Mouse (Mus musculus) hindbrain, embryonic 12.5 days (tissue): ENCODE results near the gene Bco2. TPM values are rescaled to one million over a fixed set of nuclear protein-coding genes. Genes with fewer than 3 reads are reported as not detected.

Experiments
- ATAC-seq: fragments of 200-750 bp; cut with Nextera tagmentation; 2 replicates; pipeline ENCODE4 v1.8.0; 2017; ENCODE audit warnings: moderate TSS enrichment; ENCODE audit not compliant: low FRiP score
- H3K27ac ChIP-seq: fragments of 300-500 bp; sonication (generic); 2 replicates; pipeline ENCODE4 v1.5.1; 2016; ENCODE audit warnings: mild to moderate bottlenecking
- H3K27me3 ChIP-seq: fragments of 300-500 bp; sonication (generic); 2 replicates; pipeline ENCODE4 v1.6.1; 2016; ENCODE audit warnings: mild to moderate bottlenecking
- H3K36me3 ChIP-seq: fragments of 300-500 bp; sonication (generic); 2 replicates; pipeline ENCODE4 v1.6.1; 2016; ENCODE audit warnings: mild to moderate bottlenecking
- H3K4me1 ChIP-seq: fragments of 300-500 bp; sonication (generic); 2 replicates; pipeline ENCODE4 v1.6.1; 2016
- H3K4me2 ChIP-seq: fragments of 300-500 bp; sonication (generic); replicated peaks from 2 replicates; pipeline ENCODE4 v1.6.1; 2016; ENCODE audit warnings: mild to moderate bottlenecking
- H3K4me3 ChIP-seq: fragments of 300-500 bp; sonication (generic); 2 replicates; pipeline ENCODE4 v1.5.1; 2016; ENCODE audit warnings: mild to moderate bottlenecking
- H3K9ac ChIP-seq: fragments of 300-500 bp; sonication (generic); 2 replicates; pipeline ENCODE4 v1.6.1; 2016; ENCODE audit warnings: mild to moderate bottlenecking, moderate library complexity
- H3K9me3 ChIP-seq: fragments of 300-500 bp; sonication (generic); replicated peaks from 2 replicates; pipeline ENCODE4 v1.6.1; 2016; ENCODE audit warnings: mild to moderate bottlenecking
- WGBS: fragments of 180-500 bp; shearing (Covaris S2); methylation state at CpG from one replicate; pipeline ENCODE4 v1.1.7; 2016; 5-methylcytosine and 5-hydroxymethylcytosine counted together
- polyA plus RNA-seq: library from polyadenylated mRNA; unstranded; fragments of >200 nt; fragmentation: Nextera tagmentation; extraction: Ambion mirVana; gene quantifications from 2 replicates; pipeline ENCODE4 v1.2.1, GENCODE M21; 2016

The Bco2 gene
- polyA plus RNA-seq, 1 experiment from 2014 or later: 0.28 TPM

DNA sequence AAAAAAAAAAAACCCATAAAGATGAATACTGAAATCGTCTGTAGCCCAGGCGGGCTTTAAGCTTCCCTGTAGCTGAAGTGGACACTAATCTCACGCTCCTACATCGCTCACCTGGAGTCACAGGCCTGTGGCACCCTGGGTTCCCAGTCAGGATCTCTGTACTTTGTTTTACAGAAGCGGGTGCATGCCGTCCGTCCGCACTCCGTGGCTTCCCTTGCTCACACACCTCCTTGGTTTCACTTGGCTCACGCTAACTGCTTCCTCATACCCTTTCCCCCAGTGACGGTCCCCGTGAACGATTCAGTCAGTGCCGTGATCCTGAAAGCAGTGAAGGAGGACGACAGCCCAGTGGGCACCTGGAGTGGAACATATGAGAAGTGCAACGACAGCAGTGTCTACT is 56.2 kb downstream of the Bco2 start:
- WGBS: 87% methylated on average over 16 of the region's 16 CpGs
- Histone ChIP-seq H3K36me3 (no peaks in the 10 kb centered on the region), H3K9ac (no peak overlapping the region), H3K4me3 (no peak overlapping the region), H3K27ac (no peak overlapping the region), H3K27me3 (no peaks in the 10 kb centered on the region), H3K9me3 (no peaks in the 10 kb centered on the region), H3K4me1 (peaks cover 14% of the 10 kb centered on the region), H3K4me2 (no peak overlapping the region)
- no peak for ATAC-seq

DNA sequence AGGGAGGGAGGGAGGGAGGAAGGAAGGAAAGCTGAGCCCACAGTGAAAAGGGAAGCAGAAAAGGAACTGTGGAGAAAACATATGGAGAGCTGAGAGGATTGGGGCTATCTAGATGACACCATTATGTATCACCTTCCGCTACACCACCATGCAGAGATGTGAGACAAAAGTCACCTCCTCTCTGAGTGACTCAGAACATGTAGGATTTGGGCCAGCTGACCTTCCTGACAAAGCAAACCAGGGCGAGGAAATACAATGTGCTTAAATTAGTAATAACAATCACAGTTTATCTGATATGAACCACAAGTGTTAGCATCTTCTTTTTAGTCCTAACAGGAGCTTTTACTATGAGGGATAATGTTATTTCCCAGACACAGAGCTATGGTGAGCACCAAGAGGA is 57.4 kb downstream of the Bco2 start:
- no peak for ATAC-seq
- Histone ChIP-seq H3K27ac (no peak overlapping the region), H3K4me3 (no peak overlapping the region), H3K9ac (no peak overlapping the region), H3K36me3 (no peaks in the 10 kb centered on the region), H3K27me3 (no peaks in the 10 kb centered on the region), H3K4me2 (no peak overlapping the region), H3K9me3 (no peaks in the 10 kb centered on the region), H3K4me1 (peaks cover 14% of the 10 kb centered on the region)
- WGBS: 87% methylated on average over 2 of the region's 2 CpGs

DNA sequence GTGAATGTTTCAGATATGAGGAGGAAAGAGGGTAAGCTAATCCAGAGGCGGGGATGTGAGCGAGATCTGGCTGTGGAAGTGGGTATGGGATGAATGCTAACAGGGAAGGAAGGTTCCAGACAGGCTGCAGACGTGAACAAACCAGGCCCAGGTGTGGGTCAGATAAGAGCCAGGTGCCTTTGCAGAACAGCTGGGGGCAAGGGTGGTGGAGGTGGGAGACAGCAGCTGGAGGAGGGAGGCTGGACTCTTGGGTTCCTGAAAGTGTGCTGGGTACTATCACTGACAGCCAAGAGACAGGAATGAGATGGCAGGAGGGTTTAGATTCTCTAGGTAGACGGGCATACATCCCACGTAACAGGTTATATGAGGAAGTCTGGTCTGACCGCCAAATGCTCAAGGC is 57.9 kb downstream of the Bco2 start:
- H3K27ac ChIP-seq: no peak overlapping the region

DNA sequence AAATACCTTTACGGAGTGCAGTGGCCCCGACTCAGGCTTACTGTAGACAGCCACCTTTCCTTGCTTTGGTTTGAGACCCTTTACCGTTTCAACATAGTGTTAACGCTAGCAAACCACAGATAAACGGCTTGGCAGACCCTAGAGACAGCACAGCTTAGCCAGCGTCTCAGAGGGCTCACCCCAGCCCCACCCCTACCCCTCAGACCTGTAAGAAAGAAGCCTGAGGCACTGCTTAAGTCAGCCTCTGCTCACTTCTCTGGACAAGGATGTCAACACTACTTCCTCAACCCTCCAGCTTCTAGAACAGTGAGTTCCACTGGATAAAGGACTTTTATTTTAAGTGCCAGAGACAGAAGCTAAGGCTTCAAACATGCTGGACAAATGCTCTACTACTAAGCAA is 58.4 kb downstream of the Bco2 start:
- Histone ChIP-seq H3K9me3 (no peaks in the 10 kb centered on the region), H3K27me3 (no peaks in the 10 kb centered on the region), H3K4me3 (no peak overlapping the region), H3K4me1 (peaks cover 14% of the 10 kb centered on the region), H3K9ac (no peak overlapping the region), H3K36me3 (no peaks in the 10 kb centered on the region), H3K4me2 (peak overlapping the region; percentile 24; the same call in 1 of the 2 replicates), H3K27ac (peak overlapping the region; percentile 13; the same call in 1 of the 2 replicates)
- 24% methylated on average over 6 of the region's 6 CpGs for WGBS
- no peak for ATAC-seq

More for the DNA sequence above, 57.9 kb downstream of the Bco2 start:
- no peaks in the 10 kb centered on the region for H3K9me3 ChIP-seq
- peaks cover 14% of the 10 kb centered on the region for H3K4me1 ChIP-seq
- H3K4me3 ChIP-seq: no peak overlapping the region
- 78% methylated on average over 6 of the region's 6 CpGs for WGBS
- H3K4me2 ChIP-seq: no peak overlapping the region
- no peak for ATAC-seq
- H3K36me3 ChIP-seq: no peaks in the 10 kb centered on the region
- no peak overlapping the region for H3K9ac ChIP-seq
- H3K27me3 ChIP-seq: no peaks in the 10 kb centered on the region

DNA sequence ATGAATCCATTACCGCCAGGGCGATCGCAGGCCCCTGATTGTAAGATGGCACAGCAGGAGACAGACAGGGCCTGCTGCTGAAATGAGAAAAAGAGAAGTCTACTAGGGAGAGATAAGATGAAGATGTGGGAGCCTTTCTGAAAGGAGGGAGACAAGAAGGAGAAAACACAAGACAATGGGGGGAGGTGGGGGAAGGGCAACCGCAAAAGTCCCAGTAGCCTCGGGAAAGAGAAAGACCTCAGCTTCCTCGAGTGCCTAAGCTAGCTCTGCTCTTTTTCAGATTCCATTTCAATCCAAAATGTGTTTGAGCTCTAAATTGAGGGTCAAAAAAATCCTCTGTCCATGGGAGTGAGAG is 58.9 kb downstream of the Bco2 start:
- H3K4me1 ChIP-seq: peaks cover 14% of the 10 kb centered on the region
- H3K9me3 ChIP-seq: no peaks in the 10 kb centered on the region
- no peaks in the 10 kb centered on the region for H3K36me3 ChIP-seq
- no peaks in the 10 kb centered on the region for H3K27me3 ChIP-seq
- H3K9ac ChIP-seq: no peak overlapping the region
- no peak for ATAC-seq
- H3K4me3 ChIP-seq: no peak overlapping the region
- H3K4me2 ChIP-seq: peak overlapping the region; percentile 24; the same call in 1 of the 2 replicates
- WGBS: 26% methylated on average over 6 of the region's 6 CpGs
- H3K27ac ChIP-seq: 0 out of 2 replicates have a peak overlapping the region, but pooled peaks have one; percentile 13

DNA sequence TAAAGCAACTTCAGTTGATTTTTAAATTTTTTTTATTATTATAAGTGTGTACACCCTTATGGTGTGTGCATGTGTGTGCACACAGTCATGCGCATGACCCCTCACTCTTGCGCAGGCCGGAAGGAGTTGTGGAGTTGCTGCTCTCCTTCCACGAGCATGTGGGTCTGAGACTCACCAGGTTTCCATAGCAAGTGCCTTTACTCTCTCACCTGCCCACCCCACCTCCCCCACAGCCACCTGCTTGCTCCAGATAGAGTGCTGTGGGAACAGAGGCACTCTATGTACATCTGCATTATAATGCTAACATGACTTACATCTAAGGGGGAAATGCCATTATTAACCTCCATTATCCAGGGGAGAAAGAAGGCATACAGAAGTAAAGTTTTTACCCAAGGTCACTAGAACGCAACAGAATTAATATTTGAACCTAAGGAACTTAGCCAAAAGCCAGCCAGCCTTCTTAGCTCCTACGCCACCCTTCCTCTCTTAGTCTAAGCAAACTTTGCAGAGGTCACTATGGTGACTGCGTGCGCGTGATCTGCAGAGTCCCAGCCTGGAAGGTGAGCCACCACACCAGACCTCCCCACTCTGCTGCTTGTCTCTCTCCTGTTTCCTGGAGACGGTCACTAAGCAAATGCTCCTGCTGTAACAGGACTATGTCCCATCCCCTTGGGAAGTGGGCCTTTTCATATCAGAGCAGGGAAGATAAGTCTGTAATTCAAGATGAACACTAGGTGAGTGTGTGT is 59.4 kb downstream of the Bco2 start:
- 76% methylated on average over 10 of the region's 10 CpGs for WGBS
- no peak for ATAC-seq
- Histone ChIP-seq H3K4me1 (peaks cover 11% of the 10 kb centered on the region), H3K27ac (no peak overlapping the region), H3K4me3 (no peak overlapping the region), H3K27me3 (no peaks in the 10 kb centered on the region), H3K9ac (no peak overlapping the region), H3K4me2 (peak overlapping the region; percentile 24; the same call in 1 of the 2 replicates), H3K36me3 (no peaks in the 10 kb centered on the region), H3K9me3 (no peaks in the 10 kb centered on the region)

DNA sequence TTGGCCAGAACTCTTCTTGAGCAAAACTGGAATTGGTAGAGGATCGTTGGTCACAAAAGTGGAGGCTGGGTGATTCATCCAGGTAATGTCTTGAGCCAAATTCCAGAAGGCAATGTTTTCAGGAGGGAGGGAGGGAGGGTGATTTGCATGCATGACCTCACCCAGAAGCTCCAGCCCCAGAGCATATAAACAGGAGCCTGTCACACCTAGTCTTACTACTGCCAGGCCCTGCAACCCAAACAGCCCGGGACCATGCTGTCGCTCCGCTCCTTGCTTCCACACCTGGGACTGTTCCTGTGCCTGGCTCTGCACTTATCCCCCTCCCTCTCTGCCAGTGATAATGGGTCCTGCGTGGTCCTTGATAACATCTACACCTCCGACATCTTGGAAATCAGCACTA is 60.7 kb downstream of the Bco2 start, which contains the start of gene Plet1:
Gene Plet1, plus strand, starts transcription at position 215 of the 400 bp plus-strand sequence.
- H3K9me3 ChIP-seq: no peaks in the 10 kb centered on the region
- ATAC-seq: no peak
- H3K27ac ChIP-seq: no peak within 1 kb of the TSS
- peaks cover 10% of the 10 kb centered on the region for H3K4me1 ChIP-seq
- 83% methylated on average over 6 of the region's 6 CpGs for WGBS
- no peaks in the 10 kb centered on the region for H3K27me3 ChIP-seq
- H3K4me2 ChIP-seq: no peak within 1 kb of the TSS
- H3K4me3 ChIP-seq: no peak within 1 kb of the TSS
- H3K9ac ChIP-seq: no peak within 1 kb of the TSS
- H3K36me3 ChIP-seq: no peaks in the 10 kb centered on the region

DNA sequence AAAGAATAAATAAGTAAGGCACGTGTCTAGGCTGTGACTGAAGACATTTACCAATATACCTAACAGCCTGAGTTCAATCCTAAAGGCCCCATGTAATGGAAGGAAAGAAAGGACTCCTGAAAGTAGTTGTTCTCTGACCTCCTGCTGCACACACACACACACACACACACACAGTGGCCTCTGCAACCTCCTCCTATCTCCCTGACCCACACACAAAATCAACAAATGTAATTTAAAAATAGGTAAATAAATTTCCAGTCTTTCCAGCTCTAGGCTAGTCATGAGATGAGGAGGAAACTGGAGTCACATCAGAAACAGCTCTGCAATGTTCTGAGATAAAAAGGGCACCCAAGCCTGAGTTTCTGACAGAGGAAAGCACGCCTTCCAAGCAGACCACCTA is 61.2 kb downstream of the Bco2 start:
- Histone ChIP-seq H3K4me2 (no peak overlapping the region), H3K9ac (no peak overlapping the region), H3K36me3 (no peaks in the 10 kb centered on the region), H3K4me3 (no peak overlapping the region), H3K4me1 (peaks cover 10% of the 10 kb centered on the region), H3K27ac (no peak overlapping the region), H3K27me3 (no peaks in the 10 kb centered on the region), H3K9me3 (no peaks in the 10 kb centered on the region)
- 73% methylated on average over 2 of the region's 2 CpGs for WGBS
- ATAC-seq: no peak

DNA sequence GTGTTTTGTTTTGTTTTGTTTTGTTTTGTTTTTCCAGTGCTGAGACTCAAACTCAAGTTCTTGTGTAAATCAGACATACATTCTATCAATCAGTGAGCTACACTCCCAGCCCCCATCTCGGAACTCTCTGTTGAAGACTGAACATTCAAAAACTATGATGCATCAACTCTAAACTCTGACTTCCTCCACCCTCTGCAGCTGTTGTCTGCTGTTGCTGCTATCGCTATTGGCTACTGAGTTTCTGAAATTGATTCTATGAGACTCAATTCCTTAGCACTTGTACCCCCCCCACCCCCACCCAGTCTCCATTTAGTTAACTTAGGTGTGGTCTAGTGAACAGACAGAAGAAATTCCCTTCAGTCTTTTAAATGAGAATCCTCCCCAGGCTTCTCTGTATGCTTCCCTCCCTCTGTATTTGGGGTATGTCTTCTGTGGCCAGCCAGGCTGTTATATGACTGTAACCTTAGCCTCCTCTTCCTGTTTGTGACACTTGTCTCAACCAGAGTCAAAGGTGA is 63.4 kb downstream of the Bco2 start:
- WGBS: 87% methylated on average over 2 of the region's 2 CpGs
- H3K4me2 ChIP-seq: no peak overlapping the region

DNA sequence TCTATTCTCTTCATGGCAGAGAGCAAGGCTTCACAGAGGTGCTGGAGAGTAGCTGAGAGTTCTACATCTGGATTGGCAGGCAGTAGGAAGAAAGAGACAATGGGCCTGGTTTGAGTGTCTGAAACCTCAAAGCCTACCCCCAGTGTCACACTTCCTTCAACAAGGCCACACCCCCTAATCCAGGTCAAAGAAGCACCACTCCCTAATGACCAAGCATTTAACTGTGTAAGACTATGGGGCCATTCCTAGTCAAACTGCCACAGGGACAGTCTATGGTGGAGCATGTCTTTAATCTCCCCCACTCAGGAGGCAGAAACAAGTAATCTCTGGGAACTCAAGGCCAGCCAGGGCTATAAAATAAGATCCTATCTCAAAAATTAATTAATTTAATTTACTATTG is 64.1 kb downstream of the Bco2 start:
- Histone ChIP-seq H3K4me2 (no peak overlapping the region), H3K27ac (no peak overlapping the region), H3K4me1 (peaks cover 7% of the 10 kb centered on the region), H3K9me3 (no peaks in the 10 kb centered on the region), H3K4me3 (no peak overlapping the region), H3K36me3 (no peaks in the 10 kb centered on the region), H3K27me3 (no peaks in the 10 kb centered on the region), H3K9ac (no peak overlapping the region)
- no peak for ATAC-seq

More for the DNA sequence above, 63.4 kb downstream of the Bco2 start:
- no peaks in the 10 kb centered on the region for H3K27me3 ChIP-seq
- no peak overlapping the region for H3K27ac ChIP-seq
- H3K36me3 ChIP-seq: no peaks in the 10 kb centered on the region
- no peaks in the 10 kb centered on the region for H3K9me3 ChIP-seq
- no peak for ATAC-seq
- peaks cover 12% of the 10 kb centered on the region for H3K4me1 ChIP-seq
- no peak overlapping the region for H3K9ac ChIP-seq
- H3K4me3 ChIP-seq: no peak overlapping the region

DNA sequence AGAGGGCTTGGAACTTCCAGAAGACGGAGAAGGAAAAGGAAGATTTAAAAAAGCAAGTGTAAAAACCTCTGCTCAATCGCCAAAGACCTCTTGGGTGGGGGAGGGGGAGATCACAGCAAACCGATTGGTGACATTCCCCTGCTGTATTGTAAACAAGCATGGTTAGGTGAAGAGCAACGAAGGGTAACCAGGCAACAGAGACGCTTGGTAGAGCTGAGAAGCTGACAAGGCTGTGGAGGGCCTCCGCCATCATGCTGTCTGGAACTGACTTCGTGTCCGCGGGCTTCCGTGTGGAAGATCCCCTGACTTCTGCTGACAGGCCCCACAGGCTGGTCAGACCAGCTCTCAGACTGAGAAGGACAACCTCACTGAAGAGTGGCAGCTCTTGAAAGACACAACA is 69.5 kb downstream of the Bco2 start:
- H3K4me3 ChIP-seq: 0 out of 2 replicates have a peak overlapping the region, but pooled peaks have one; percentile 3
- peak overlapping the region; percentile 40 for H3K4me2 ChIP-seq
- H3K36me3 ChIP-seq: no peaks in the 10 kb centered on the region
- WGBS: 8% methylated on average over 10 of the region's 10 CpGs
- no peak overlapping the region for H3K27ac ChIP-seq
- H3K9ac ChIP-seq: no peak overlapping the region
- no peak for ATAC-seq
- no peaks in the 10 kb centered on the region for H3K27me3 ChIP-seq
- peaks cover 11% of the 10 kb centered on the region for H3K4me1 ChIP-seq
- no peaks in the 10 kb centered on the region for H3K9me3 ChIP-seq
